Mouse (Mus musculus) stomach, postnatal 0 days (tissue): Measurements from ENCODE around the gene Akap1.

Experiments
- CTCF ChIP-seq: IDR thresholded peaks from 2 replicates; pipeline ENCODE4 v1.5.1; 2016; ENCODE audit warnings: antibody characterized with exemption, low read depth, mild to moderate bottlenecking, moderate library complexity
- EP300 ChIP-seq: optimal IDR thresholded peaks from 2 replicates; pipeline ENCODE3; 2016; ENCODE audit warnings: antibody characterized with exemption

GRCm38 (mm10) chr11:88796207-88796606, 68.2 kb downstream of the Akap1 start:
- no peak for TF ChIP-seq CTCF
- no peak for TF ChIP-seq EP300
